Mouse (Mus musculus) CD4-positive, CD25-positive, alpha-beta regulatory T cell, adult 4 months (primary cell): ENCODE results near the gene Swap70. TPM values are rescaled to one million over a fixed set of nuclear protein-coding genes. Genes with fewer than 3 reads are reported as not detected.

Source experiments
- ATAC-seq: one replicate; pipeline ENCODE4 v1.8.0; 2017
- polyA plus RNA-seq, 2 experiments: library from polyadenylated mRNA; unstranded; fragments of 100-300 nt; shearing (Covaris generic); gene quantifications; one replicate each; pipeline ENCODE4 v1.2.1; 2017

The Swap70 gene
- 10 to 100 TPM; 55.9 to 89.2 TPM for polyA plus RNA-seq

- ATAC-seq = peak; percentile 87
Measured at GRCm38 (mm10) chr7:110221586-110222481, at the start of gene Swap70. Swap70 (plus strand) TSS chr7:110221711.

- ATAC-seq = no peak
Measured at GRCm38 (mm10) chr7:110179208-110179607, 42.3 kb upstream of the Swap70 start.

- no peak for ATAC-seq
Measured at GRCm38 (mm10) chr7:110180613-110181012, 40.9 kb upstream of the Swap70 start.

DNA sequence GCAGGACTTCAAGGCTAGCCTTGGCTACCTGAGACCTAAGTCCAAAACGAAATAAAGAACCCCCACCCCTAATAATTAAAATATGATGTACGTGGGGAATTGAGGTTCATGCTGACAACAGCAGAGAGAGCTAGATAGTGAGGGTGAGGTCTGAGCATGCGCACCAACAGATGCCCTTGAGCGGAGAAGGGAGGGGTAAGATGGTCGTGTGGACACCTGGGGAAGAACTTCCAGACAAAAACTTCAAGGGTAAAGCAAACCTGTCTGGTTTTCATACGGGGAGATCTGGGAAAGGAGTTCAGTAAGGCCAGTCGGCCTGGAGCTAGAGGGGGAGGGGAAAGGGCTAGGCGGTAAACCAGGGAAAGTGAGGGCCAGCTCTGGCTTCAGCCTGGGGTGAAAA, 40.1 kb upstream of the Swap70 start:
- no peak for ATAC-seq

- no peak for ATAC-seq
Measured at GRCm38 (mm10) chr7:110184608-110185007, 36.9 kb upstream of the Swap70 start.

- peak; percentile 78 for ATAC-seq
Measured at GRCm38 (mm10) chr7:110189951-110190350, 31.6 kb upstream of the Swap70 start.

GRCm38 (mm10) chr7:110193186-110193585, 28.3 kb upstream of the Swap70 start:
- ATAC-seq = no peak

- ATAC-seq = peak; percentile 51
Measured at GRCm38 (mm10) chr7:110197176-110197575, 24.3 kb upstream of the Swap70 start.

- ATAC-seq = no peak
Measured at GRCm38 (mm10) chr7:110201933-110202332, 19.6 kb upstream of the Swap70 start.

- no peak for ATAC-seq
Measured at GRCm38 (mm10) chr7:110204208-110204607, 17.3 kb upstream of the Swap70 start.

DNA sequence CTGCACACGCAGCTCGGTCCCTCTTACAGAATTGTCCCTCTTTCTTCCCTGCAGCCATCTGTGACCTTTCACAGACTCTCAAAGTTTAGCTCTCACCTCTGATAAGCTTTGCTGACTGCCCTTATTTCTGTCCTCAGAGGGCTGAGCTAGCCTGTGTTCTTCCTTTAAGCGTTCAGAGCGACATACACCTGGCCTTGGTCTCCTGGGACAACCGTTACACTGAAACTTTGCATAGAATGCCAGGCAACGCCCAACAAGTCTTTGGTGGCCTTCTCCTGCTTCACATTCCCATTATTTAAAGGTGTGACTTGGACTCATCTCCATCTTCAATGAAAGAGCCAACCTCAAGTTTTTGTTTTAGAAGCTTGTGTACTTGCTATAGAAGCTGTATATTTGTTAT, 13.2 kb upstream of the Swap70 start:
- ATAC-seq = no peak

DNA sequence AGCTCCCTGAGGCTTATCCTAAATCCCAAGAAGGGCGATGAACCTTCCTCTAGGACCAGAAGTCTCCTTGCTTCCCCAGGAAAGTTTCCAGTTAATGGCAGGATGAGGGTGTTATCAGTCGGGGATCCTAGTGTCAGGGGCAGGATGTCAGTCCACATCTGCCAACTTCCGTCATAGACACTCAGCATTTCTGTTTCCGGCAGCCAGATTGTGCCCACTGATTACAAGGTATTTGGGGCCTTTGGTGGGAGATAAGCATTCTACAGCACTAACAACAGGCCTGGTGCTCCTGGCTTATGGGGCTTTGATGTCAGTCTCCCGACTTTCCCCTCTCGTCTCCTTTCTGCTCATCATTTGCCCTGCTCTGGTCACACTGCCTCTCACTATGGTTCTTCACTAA, 12.1 kb upstream of the Swap70 start:
- no peak for ATAC-seq

- no peak for ATAC-seq
Measured at GRCm38 (mm10) chr7:110211025-110211424, 10.5 kb upstream of the Swap70 start.

- no peak for ATAC-seq
Measured at GRCm38 (mm10) chr7:110214882-110215281, 6.6 kb upstream of the Swap70 start.

- ATAC-seq = peak; percentile 59
Measured at GRCm38 (mm10) chr7:110221051-110221585, 393 bp upstream of the Swap70 start.

- no peak for ATAC-seq
Measured at GRCm38 (mm10) chr7:110222583-110223182, 1.2 kb downstream of the Swap70 start.

GRCm38 (mm10) chr7:110223727-110224510, 2.4 kb downstream of the Swap70 start:
- ATAC-seq = no peak

DNA sequence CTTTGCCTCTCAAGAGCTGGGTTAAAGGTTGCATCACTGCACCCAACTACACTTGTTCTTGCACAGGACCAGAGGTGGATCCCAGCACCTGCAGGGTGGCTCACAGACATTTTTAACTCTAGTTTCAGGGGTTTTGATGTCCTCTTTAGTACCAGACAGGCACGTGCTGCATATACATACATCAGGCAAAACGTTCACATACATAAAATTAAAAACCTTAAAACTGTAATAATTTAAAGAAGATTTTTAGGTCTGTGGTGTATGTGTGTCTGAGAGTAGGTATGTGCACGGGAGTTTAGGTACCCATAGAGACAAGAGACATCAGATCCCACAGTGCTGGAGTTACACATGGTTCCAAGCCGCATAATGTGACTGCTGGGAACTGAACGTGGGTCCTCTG, 5.0 kb downstream of the Swap70 start:
- no peak for ATAC-seq

DNA sequence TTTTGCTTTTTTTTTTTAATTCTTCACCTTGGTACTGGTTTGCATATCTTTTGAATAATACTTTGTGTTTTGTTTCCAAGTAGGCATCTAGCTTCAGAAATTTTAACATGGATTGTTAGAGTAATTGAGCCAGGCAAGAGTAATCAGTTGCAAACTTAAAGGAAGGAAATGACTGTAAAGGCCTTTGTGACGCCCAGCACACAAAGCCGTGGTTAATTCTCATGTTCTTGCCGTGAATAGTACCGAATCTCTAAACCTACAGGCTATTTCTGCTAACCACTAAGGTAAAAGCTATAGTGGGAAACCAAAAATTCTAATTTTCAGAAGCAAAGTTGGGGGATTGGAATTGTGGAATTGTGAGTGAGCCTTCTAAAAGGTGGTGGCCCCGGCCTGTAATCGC, 8.5 kb downstream of the Swap70 start:
- ATAC-seq = peak; percentile 70

DNA sequence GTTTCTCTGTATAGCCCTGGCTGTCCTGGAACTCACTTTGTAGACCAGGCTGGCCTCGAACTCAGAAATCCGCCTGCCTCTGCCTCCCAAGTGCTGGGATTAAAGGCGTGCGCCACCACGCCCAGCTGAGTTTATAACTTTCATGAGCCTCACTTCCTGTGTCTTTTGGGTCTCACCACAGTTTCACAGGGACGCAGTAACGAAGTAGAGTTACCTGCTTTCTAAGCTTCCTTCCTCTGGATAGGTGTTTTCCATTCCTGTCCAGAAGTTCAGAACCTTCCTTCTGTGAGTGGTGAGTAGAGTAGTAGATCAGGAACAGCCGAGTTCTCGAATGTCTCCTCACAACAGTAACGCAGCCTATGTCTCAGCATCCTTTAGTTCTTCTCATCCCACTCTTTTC, 9.6 kb downstream of the Swap70 start:
- ATAC-seq = peak; percentile 77

DNA sequence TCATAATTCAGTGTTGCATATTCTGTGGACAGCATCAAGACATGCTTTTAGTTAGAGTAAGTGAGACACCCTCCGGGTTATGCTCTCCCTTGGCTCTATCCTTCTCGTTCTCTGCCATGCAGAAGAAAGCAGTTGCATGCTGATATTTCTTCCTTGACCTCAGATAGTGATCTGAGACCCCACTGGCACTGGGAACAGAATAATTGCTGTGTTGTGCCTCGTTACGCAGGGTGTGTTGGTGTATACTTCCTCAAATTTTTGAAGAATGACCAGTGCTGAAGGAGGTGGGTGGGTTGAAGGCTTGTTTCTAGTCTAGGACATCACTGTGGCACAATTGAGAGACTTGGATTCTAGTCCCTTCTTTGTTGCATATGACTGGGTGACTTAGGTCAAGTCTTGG, 14.6 kb downstream of the Swap70 start:
- no peak for ATAC-seq

DNA sequence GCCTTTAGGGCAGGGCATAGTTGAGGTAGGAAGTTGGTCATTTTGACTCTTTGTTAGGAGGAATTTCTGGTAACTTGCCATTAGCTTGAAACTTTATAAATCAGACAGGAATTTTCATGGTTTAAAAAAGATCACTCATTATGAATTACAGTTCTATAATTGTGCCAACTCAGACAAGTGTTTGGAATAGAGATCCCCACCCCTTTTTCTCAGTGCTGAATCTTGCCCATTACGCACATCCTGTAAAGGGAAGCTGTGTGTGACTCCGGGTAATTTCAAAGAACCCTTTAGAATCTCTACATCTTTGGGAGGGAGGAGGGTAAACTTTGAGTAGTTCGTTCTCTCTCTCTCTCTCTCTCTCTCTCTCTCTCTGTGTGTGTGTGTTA, 15.9 kb downstream of the Swap70 start:
- ATAC-seq = peak; percentile 95

GRCm38 (mm10) chr7:110237837-110238451, 16.4 kb downstream of the Swap70 start:
- ATAC-seq = no peak
